Mouse (Mus musculus) lung, postnatal 14 days (tissue): ENCODE measurements at regions not wholly inside any gene's neighbourhood (a gene's known extent, or its start where the extent isn't known, plus 50 kb on each side); places are given as distances from the start of the nearest gene placed in this dataset.
A peak's percentile ranks its signal among the peaks of the same experiment; 100 is the strongest.

Experiments
- DNase-seq: peaks from one replicate; pipeline ENCODE4 v3.0.0; 2021

GRCm38 (mm10) chr8:25331161-25331776 is 507.1 kb upstream of the Adam5 start:
- DNase-seq: no peak

GRCm38 (mm10) chr8:25329791-25330190 is 505.6 kb upstream of the Adam5 start:
- peak; percentile 33 for DNase-seq

GRCm38 (mm10) chr8:25328318-25328717 is 504.1 kb upstream of the Adam5 start:
- no peak for DNase-seq

GRCm38 (mm10) chr8:25326930-25327329 is 502.8 kb upstream of the Adam5 start:
- no peak for DNase-seq

- DNase-seq: peak; percentile 40
Observed at GRCm38 (mm10) chr8:25326257-25326656, 502.1 kb upstream of the Adam5 start.

- DNase-seq: no peak
Observed at GRCm38 (mm10) chr8:25324731-25325130, 500.6 kb upstream of the Adam5 start.

- DNase-seq: no peak
Observed at GRCm38 (mm10) chr8:25323643-25324420, 499.7 kb upstream of the Adam5 start.

GRCm38 (mm10) chr8:25316383-25316782 is 492.2 kb upstream of the Adam5 start:
- DNase-seq: no peak

- no peak for DNase-seq
Observed at GRCm38 (mm10) chr8:25311811-25312533, 487.8 kb upstream of the Adam5 start.

GRCm38 (mm10) chr8:25307956-25308355 is 483.8 kb upstream of the Adam5 start:
- no peak for DNase-seq

GRCm38 (mm10) chr8:25307511-25307910 is 483.3 kb upstream of the Adam5 start:
- DNase-seq: no peak

GRCm38 (mm10) chr8:25306769-25307491 is 482.8 kb upstream of the Adam5 start:
- DNase-seq: no peak
